Comparison of ENCODE assay signal across 9 mouse cellular contexts in genomic region chr2:173300663-173301630, GRCm38 (mm10). TPM values are rescaled to one million over a fixed set of nuclear protein-coding genes. Genes with fewer than 3 reads are reported as not detected.
A peak's percentile ranks its signal among the peaks of the same experiment; 100 is the strongest.
DNase-seq lines count a peak whose midpoint lies in the region; ATAC-seq and TF ChIP-seq lines count a peak whose summit lies in the region.
"Had no signal": no experiment of that assay in that cellular context is flagged by ENCODE, and none has a peak within 500 bp of the region (broad histone marks: within the 10 kb centered on the region; RNA-seq: fewer than 3 reads in every experiment).

No protein-coding gene starts in this region.

- no peak overlapping the region for H3K27ac ChIP-seq in forebrain, embryonic 13.5 days
- H3K27ac ChIP-seq in forebrain, embryonic 15.5 days (replicated peaks): no peak overlapping the region
- no peak overlapping the region for H3K27ac ChIP-seq in liver, adult 2 months (replicated peaks; ENCODE audit: insufficient read depth, low read depth, low read length)
- no peak overlapping the region for H3K27ac ChIP-seq in liver, embryonic 11.5 days (ENCODE audit: low read depth, low read length)
- H3K27ac ChIP-seq: hindbrain, embryonic 15.5 days had no signal

- no peak for TF ChIP-seq POLR2A in liver, adult 2 months (IDR thresholded peaks at IDR 0.05; ENCODE audit: extremely low read depth, insufficient read depth, low read length)

- DNase-seq in liver, adult 2 months (ENCODE audit: extremely low read depth, low read depth, low spot score): no peak
- DNase-seq in liver, embryonic 11.5 days (ENCODE audit: low spot score): no peak
- DNase-seq in retina, postnatal 1 day: peak; percentile 74
- no peak for DNase-seq in Muller cell, postnatal 12 days (ENCODE audit: inconsistent ontology term)
- no peak for DNase-seq in cerebellum, adult 9-11 months

- peak; percentile 11; the same call in 1 of the 2 replicates for TF ChIP-seq CTCF in liver, adult 2 months (IDR thresholded peaks at IDR 0.05; ENCODE audit: low read depth, low read length)

- peaks cover 7% of the 10 kb centered on the region; the same call in 1 of the 2 replicates for H3K27me3 ChIP-seq in forebrain, embryonic 13.5 days
- no peaks in the 10 kb centered on the region for H3K27me3 ChIP-seq in forebrain, embryonic 15.5 days
- H3K27me3 ChIP-seq in liver, adult 2 months (ENCODE audit: control insufficient read depth, insufficient read depth, low read length): no peaks in the 10 kb centered on the region
- H3K27me3 ChIP-seq in liver, embryonic 11.5 days (replicated peaks; ENCODE audit: control insufficient read depth, insufficient read depth, low read length): peaks cover 4% of the 10 kb centered on the region; the same call in 1 of the 2 replicates

- no peak overlapping the region for H3K4me3 ChIP-seq in forebrain, embryonic 13.5 days
- H3K4me3 ChIP-seq in forebrain, embryonic 15.5 days: no peak overlapping the region
- H3K4me3 ChIP-seq in liver, adult 2 months (ENCODE audit: insufficient read depth, low read depth, low read length): no peak overlapping the region
- H3K4me3 ChIP-seq in liver, embryonic 11.5 days (ENCODE audit: low read depth, low read length): no peak overlapping the region
- H3K4me3 ChIP-seq: hindbrain, embryonic 15.5 days had no signal

- 73% methylated on average over 28 of the region's 28 CpGs for WGBS in forebrain, embryonic 13.5 days
- 70% methylated on average over 28 of the region's 28 CpGs for WGBS in forebrain, embryonic 15.5 days
- 76% methylated on average over 28 of the region's 28 CpGs for WGBS in liver, adult 2 months
- WGBS in liver, embryonic 11.5 days: 66% methylated on average over 28 of the region's 28 CpGs

- H3K9ac ChIP-seq in forebrain, embryonic 13.5 days: no peak overlapping the region
- no peak overlapping the region for H3K9ac ChIP-seq in forebrain, embryonic 15.5 days (replicated peaks)
- no peak overlapping the region for H3K9ac ChIP-seq in liver, adult 2 months (ENCODE audit: low read depth, low read length)
- no peak overlapping the region for H3K9ac ChIP-seq in liver, embryonic 11.5 days (ENCODE audit: low read depth, low read length)
- H3K9ac ChIP-seq: hindbrain, embryonic 15.5 days had no signal

- H3K9me3 ChIP-seq in forebrain, embryonic 13.5 days (replicated peaks): 0 out of 2 replicates have a peak, but pooled peaks cover 9% of the 10 kb centered on the region
- no peaks in the 10 kb centered on the region for H3K9me3 ChIP-seq in forebrain, embryonic 15.5 days
- no peaks in the 10 kb centered on the region for H3K9me3 ChIP-seq in liver, embryonic 11.5 days (ENCODE audit: control insufficient read depth, low read length)
- H3K9me3 ChIP-seq: hindbrain, embryonic 15.5 days had no signal

- no peaks in the 10 kb centered on the region for H3K4me1 ChIP-seq in forebrain, embryonic 13.5 days
- no peaks in the 10 kb centered on the region for H3K4me1 ChIP-seq in forebrain, embryonic 15.5 days
- H3K4me1 ChIP-seq in liver, adult 2 months (ENCODE audit: control insufficient read depth, insufficient read depth, low read length): no peaks in the 10 kb centered on the region
- H3K4me1 ChIP-seq in liver, embryonic 11.5 days (replicated peaks; ENCODE audit: control insufficient read depth, insufficient read depth, low read length): no peaks in the 10 kb centered on the region
- H3K4me1 ChIP-seq: hindbrain, embryonic 15.5 days had no signal

- ATAC-seq in forebrain, embryonic 13.5 days: peak; percentile 30; the same call in 1 of the 2 replicates
- no peak for ATAC-seq in forebrain, embryonic 15.5 days (replicated peaks)
- ATAC-seq in liver, embryonic 11.5 days (replicated peaks; ENCODE audit: low FRiP score): no peak
- ATAC-seq in granulocyte monocyte progenitor cell, adult 5-6 weeks (replicated peaks; ENCODE audit: poor library complexity, severe bottlenecking): peak; percentile 71

- H3K36me3 ChIP-seq in forebrain, embryonic 13.5 days (ENCODE audit: poor library complexity, severe bottlenecking): no peaks in the 10 kb centered on the region
- no peaks in the 10 kb centered on the region for H3K36me3 ChIP-seq in forebrain, embryonic 15.5 days
- no peaks in the 10 kb centered on the region for H3K36me3 ChIP-seq in liver, adult 2 months (ENCODE audit: control insufficient read depth, insufficient read depth, low read length)
- H3K36me3 ChIP-seq in liver, embryonic 11.5 days (ENCODE audit: control insufficient read depth, insufficient read depth, low read length): no peaks in the 10 kb centered on the region
- H3K36me3 ChIP-seq: hindbrain, embryonic 15.5 days had no signal

- H3K79me2 ChIP-seq in liver, adult 2 months (ENCODE audit: control insufficient read depth, insufficient read depth, low read length): no peaks in the 10 kb centered on the region

- H3K4me2 ChIP-seq in forebrain, embryonic 13.5 days: no peak overlapping the region
- no peak overlapping the region for H3K4me2 ChIP-seq in forebrain, embryonic 15.5 days (replicated peaks)
- no peak overlapping the region for H3K4me2 ChIP-seq in liver, embryonic 11.5 days
- H3K4me2 ChIP-seq: hindbrain, embryonic 15.5 days had no signal

RNA-seq across cellular contexts. Expression of gene Pmepa1, which starts 24.6 kb away (rescaled TPM):
- polyA plus RNA-seq in forebrain, embryonic 13.5 days (2015; fragmentation: Nextera tagmentation; extraction: Ambion mirVana): 4.6 and 5.3 TPM in 2 replicates
- 6.8 and 7.5 TPM in 2 replicates for polyA plus RNA-seq in forebrain, embryonic 15.5 days (2015; fragmentation: Nextera tagmentation; extraction: Ambion mirVana)
- total RNA-seq in liver, adult 2 months (2014; rRNA removed): 0.28 and 0.60 TPM in 2 replicates
- polyA plus RNA-seq in liver, adult 2 months (2012; rRNA removed): 1.8 and 4.1 TPM in 2 replicates
- 0.95 and 1.2 TPM in 2 replicates for polyA plus RNA-seq in liver, embryonic 11.5 days (2014; fragmentation: Nextera tagmentation; extraction: Ambion mirVana)
- total RNA-seq in granulocyte monocyte progenitor cell, adult 5-6 weeks (2014; fragmentation: Nextera tagmentation): 0.45 TPM in 1 of 2 replicates, not detected in the other
- not detected in 2 replicates for total RNA-seq in granulocyte monocyte progenitor cell, adult 5-6 weeks (2017)

Comparison
In these comparisons a context has a peak if more than half of its experiments do, and no peak if none do; other contexts are left out.
1. ATAC-seq: peak in forebrain, embryonic 13.5 days (single experiment) and granulocyte monocyte progenitor cell, adult 5-6 weeks (single experiment); none in forebrain, embryonic 15.5 days (single experiment) and liver, embryonic 11.5 days (single experiment).